Mouse (Mus musculus) right cerebral cortex, adult 2 months (tissue): ENCODE results near the gene Tmem184b.
A peak's percentile ranks its signal among the peaks of the same experiment; 100 is the strongest.

Experiments
- DNase-seq, 2 experiments: peaks; one replicate each; pipeline ENCODE4 v3.0.0; 2021 to 2022; ENCODE audit warnings: low spot score in 2 of 2

Tmem184b gene

GRCm38 (mm10) chr15:79344627-79345026 is 58.7 kb downstream of the Tmem184b start:
- no peak for DNase-seq

GRCm38 (mm10) chr15:79342641-79343337 is 60.6 kb downstream of the Tmem184b start:
- no peak for DNase-seq

GRCm38 (mm10) chr15:79338978-79339377 is 64.4 kb downstream of the Tmem184b start:
- DNase-seq: no peak

GRCm38 (mm10) chr15:79335061-79335655 is 68.2 kb downstream of the Tmem184b start:
- no peak for DNase-seq

- DNase-seq: no peak
These were observed 70.0 kb downstream of the Tmem184b start for GRCm38 (mm10) chr15:79333409-79333808.

GRCm38 (mm10) chr15:79330521-79330920 is 72.8 kb downstream of the Tmem184b start:
- no peak for DNase-seq

- DNase-seq: no peak
These were observed 73.4 kb downstream of the Tmem184b start for GRCm38 (mm10) chr15:79329979-79330363.

GRCm38 (mm10) chr15:79329346-79329978 is 73.9 kb downstream of the Tmem184b start:
- no peak for DNase-seq

- no peak for DNase-seq
These were observed 74.5 kb downstream of the Tmem184b start for GRCm38 (mm10) chr15:79328939-79329275.

GRCm38 (mm10) chr15:79328058-79328938 is 75.1 kb downstream of the Tmem184b start, which contains the start of gene Pla2g6:
Pla2g6 (minus strand) TSS chr15:79328390.
- DNase-seq: peak; percentile 99

- peak; percentile 26 to 40 for DNase-seq
These were observed 76.1 kb downstream of the Tmem184b start for GRCm38 (mm10) chr15:79326971-79327961.

- DNase-seq: no peak
These were observed 77.1 kb downstream of the Tmem184b start for GRCm38 (mm10) chr15:79326264-79326663.

- no peak for DNase-seq
These were observed 77.6 kb downstream of the Tmem184b start for GRCm38 (mm10) chr15:79325742-79326141.

- DNase-seq: no peak
These were observed 79.0 kb downstream of the Tmem184b start for GRCm38 (mm10) chr15:79324373-79324772.

GRCm38 (mm10) chr15:79323791-79324155 is 79.6 kb downstream of the Tmem184b start:
- no peak for DNase-seq

GRCm38 (mm10) chr15:79322991-79323790 is 80.2 kb downstream of the Tmem184b start:
- no peak for DNase-seq

GRCm38 (mm10) chr15:79322281-79322990 is 80.9 kb downstream of the Tmem184b start:
- no peak for DNase-seq

GRCm38 (mm10) chr15:79321733-79322190 is 81.6 kb downstream of the Tmem184b start:
- no peak for DNase-seq

- DNase-seq: no peak
These were observed 89.5 kb downstream of the Tmem184b start for GRCm38 (mm10) chr15:79313848-79314369.
